Mouse (Mus musculus): ENCODE data around the gene Gm3854.

The Gm3854 gene

DNA sequence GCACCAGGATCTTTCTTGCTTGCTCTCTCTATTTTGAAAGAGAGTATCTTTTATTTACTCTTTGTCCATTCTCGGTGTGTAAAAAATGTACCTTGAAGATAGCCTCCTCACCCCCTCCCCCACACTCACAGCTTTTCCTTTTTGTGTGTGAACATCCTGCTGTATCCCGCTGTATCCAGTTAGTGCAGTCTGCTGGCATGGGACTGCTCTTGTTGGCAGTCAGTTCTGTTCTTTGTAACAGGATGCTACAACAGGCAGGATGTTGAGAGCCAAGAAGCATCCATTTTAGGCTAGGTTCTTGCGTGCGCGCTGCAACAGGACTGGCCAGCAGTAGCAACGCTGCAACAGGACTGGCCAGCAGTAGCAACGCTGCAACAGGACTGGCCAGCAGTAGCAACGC is 43.4 kb downstream of the Gm3854 start:
- no peak for DNase-seq (ENCODE audit: low spot score)

DNA sequence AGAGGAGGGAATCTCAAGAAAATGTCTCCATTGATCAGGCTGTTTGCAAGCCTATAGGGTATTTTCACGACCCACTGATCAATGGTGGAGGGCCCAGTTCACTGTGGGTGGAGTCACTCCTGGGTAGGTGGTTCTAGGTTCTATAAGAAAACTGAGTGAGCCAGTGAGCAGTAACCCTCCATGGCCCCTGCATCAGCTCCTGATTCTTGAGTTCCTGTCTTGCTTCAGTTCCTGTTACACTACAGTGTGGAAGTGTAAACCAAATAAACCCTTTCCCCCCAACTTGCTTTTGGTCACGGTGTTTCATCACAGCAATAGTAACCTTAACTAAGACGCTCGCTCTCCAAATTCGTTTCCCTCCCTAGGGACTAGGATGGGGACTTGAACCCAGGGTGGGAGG is 45.4 kb downstream of the Gm3854 start:
- DNase-seq (ENCODE audit: low spot score), result no peak

DNA sequence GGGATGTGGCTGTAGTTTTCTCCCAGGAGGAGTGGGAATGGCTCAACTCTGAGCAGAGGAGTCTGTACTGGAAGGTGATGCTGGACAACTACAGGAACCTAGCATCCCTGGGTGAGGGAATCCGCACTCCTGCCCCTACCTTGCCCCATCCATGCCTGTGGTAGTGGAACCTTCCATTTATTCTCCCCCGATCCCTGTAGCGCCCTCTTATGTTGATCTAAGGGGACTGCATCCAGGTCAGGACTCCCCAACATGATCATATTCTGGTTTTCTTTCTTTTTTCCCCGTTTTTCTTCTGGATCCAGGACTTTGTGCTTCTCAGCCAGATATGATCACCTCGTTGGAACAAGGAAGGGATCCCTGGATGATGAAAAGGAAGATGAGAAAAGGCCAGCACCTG is 45.9 kb downstream of the Gm3854 start:
- DNase-seq (ENCODE audit: low spot score), result no peak

DNA sequence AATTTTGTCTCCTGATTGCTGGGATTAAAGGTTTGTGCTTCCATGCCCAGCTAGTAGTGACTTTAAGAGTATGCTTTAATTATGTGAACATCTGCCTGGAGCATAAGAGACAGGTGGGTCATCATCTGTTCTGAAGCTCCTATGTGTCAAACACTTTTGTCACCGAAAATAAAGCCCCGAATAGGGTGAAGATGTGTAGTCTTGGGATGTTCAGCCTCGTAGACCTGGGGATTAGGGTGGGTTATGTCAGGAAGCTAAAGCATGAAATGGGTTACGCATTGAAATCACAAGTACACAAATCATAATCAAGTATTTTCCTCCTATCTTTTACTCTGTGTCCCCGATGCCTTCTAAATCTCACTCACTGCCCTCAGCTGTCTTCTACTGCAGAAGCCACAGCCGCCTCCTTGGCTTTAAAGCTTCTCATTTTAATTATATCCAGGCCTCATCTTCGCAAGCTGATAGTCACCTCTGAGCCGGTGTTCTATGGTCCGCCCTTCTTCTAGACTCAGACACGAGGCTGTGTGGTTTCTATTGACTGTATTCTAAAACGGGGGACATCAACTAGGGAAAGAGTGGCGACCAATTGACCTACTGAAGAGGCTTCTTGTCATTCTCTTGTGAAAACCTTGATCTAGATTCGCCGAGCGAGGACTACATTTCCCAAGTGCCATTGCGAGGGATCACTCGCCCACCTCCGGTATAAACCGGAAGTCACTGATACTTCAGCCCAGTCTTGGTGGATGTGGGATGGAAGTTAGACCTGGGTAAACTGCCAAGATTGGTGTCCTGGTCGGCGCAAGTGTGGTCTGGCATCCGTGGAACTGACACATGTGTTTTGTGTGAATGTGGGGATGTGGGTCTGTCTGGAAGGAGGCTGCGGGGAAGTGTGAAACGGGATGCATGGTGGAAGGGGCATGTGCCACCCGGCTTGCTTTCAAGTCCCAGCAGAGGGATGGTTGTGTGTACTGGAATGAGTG is 54.7 kb downstream of the Gm3854 start, which contains the start of gene Smim17:
TSS of gene Smim17 (plus strand) at position 720 of the 980 bp plus-strand sequence.
- peak; percentile 9 for DNase-seq (ENCODE audit: low spot score)

Data from ovary, adult 18-20 months (tissue).